Mouse (Mus musculus) ovary, postnatal 36 days (tissue): Measurements from ENCODE around the gene Midn.
A peak's percentile ranks its signal among the peaks of the same experiment; 100 is the strongest.

ENCODE experiments used
- DNase-seq: peaks from one replicate; pipeline ENCODE4 v3.0.0; 2022; ENCODE audit warnings: low spot score, mixed read lengths

Gene Midn

DNA sequence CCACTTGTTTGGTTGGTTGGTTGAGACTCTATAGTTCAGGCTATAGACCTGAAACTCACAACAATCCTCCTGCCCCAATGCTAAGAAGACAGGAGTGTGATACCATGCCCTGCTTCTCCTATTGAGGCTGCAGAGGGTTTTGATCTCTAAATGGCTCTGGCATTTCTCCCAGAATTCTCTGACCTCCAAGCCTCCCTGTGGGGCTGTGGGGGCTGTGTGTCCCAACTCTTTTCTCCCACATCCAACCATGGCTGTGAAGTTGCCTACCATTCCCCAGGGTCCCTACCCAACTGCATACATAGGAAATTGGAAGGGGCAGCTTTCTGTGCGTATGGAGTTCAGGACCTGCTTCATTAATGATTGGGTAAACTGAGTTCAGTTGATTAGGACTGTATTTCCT is 48.1 kb downstream of the Midn start:
- no peak for DNase-seq

- DNase-seq, result no peak
These were observed 48.9 kb downstream of the Midn start for GRCm38 (mm10) chr10:80196778-80197581.

- peak; percentile 64 for DNase-seq
These were observed 51.5 kb downstream of the Midn start for GRCm38 (mm10) chr10:80199440-80200008.

- no peak for DNase-seq
These were observed 52.4 kb downstream of the Midn start for GRCm38 (mm10) chr10:80200485-80200884.

DNA sequence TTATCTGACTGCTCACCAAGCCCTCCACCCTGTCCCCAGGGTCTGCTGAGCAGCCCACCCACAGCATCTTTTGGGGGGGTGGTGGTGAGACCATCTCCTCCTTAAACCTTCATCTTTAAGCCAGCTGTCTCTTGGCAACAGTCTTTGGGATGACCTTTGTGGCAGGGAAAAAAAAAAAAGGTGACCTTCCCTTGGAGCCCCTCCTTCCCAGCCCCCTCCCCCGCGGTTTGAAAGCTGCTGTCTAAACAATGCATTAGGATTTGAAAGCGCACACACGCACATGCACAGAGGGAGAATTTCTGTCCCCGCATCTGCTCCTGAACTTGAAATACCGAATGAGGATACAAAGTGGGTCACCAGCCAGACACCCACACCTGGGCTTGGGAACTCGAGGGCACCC is 56.0 kb downstream of the Midn start:
- no peak for DNase-seq

- DNase-seq, result no peak
These were observed 59.1 kb downstream of the Midn start for GRCm38 (mm10) chr10:80207201-80207600.

GRCm38 (mm10) chr10:80207676-80208075 is 59.6 kb downstream of the Midn start:
- no peak for DNase-seq
